Mouse (Mus musculus) spleen, adult 12 weeks (tissue): ENCODE measurements around the gene Zfand6.

Experiments used
- DNase-seq: peaks from one replicate; pipeline ENCODE4 v3.0.0; 2022; ENCODE audit warnings: low spot score

Zfand6 gene

GRCm38 (mm10) chr7:84689251-84690100 is at the start of gene Zfand6:
Gene Zfand6 (minus strand): TSS chr7:84689959.
- peak; percentile 98 for DNase-seq

DNA sequence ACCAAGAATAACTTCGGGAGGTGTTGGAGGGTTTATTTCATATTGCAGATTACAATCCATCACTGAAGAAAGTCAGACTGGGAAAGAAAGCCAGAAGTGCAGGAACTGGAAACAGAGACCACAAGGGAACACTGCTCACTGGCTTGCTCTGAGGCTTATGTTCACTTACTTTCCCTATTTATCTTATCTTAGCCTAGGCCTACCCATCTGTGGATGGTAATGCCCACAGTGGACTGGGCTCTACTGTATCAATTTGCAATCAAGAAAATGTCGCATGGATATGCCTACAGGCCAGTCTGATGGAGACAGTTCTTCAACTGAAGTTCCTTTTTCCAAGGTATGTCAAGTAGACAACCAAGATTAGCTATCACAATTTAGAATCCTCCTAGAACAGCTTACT is 47.0 kb upstream of the Zfand6 start:
- DNase-seq: no peak

- no peak for DNase-seq
Measured at GRCm38 (mm10) chr7:84733038-84733437, 43.3 kb upstream of the Zfand6 start.

DNA sequence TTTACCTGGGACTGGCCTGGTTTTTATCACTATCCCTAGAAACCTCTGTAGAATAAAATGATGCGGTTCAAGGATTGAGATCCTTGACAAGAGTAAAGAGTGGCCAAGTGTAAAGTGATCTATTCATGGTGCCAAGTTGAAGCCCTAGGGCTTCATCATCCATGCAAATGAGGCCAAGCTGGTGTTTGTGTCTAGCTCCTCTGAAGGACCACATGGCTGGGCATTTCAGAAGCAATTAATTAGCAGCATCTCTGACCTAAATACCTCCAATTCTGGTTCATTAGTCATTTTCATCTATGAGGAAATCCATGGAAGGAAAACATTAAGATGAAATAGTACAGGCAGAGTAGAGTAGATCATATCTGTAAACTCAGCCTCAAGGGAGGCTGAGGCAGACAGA is 42.3 kb upstream of the Zfand6 start:
- no peak for DNase-seq

DNA sequence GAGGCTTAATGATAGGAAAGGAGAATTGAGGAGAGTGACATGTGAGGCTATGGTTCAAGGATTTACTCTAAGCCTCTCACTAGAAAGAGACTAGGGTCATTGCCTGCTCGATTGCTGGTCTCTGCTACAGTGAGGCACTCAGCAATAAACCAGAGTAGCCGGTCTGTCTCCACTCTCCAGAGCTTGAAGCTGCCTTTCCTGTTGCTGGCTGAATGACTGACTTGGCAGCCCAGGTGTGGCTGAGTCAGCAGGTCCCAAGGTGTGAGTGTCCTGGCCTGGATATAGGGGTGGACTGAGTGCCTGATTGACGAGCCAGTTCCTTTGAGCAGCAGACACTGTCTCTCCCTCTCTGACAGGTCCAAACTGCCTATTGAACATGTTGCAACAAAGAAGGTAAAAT is 41.3 kb upstream of the Zfand6 start:
- DNase-seq: no peak

GRCm38 (mm10) chr7:84722804-84723459 is 33.2 kb upstream of the Zfand6 start:
- peak; percentile 67 for DNase-seq

- no peak for DNase-seq
Measured at GRCm38 (mm10) chr7:84710287-84710958, 20.7 kb upstream of the Zfand6 start.

GRCm38 (mm10) chr7:84706877-84707276 is 17.1 kb upstream of the Zfand6 start:
- no peak for DNase-seq

DNA sequence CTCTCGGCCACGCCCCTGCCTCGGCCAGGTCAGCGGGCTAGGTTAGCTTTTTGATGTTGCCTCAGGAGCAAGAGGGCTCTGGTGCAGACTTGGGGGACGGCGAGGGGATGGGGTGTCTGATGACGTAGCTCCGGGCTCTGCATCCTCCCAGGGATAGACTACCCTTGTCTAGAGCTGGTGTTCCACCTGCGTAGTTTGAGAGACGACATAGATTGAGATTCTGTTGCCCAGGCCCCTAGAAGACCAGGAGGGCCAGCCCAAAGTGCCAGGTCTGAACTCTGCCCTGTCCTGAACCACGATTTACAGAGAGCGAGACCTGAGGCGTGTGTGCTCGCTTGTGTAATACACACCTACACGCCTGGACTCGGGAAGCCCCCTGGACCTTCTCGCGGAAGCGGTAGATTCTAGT is 346 bp upstream of the Zfand6 start:
- no peak for DNase-seq

DNA sequence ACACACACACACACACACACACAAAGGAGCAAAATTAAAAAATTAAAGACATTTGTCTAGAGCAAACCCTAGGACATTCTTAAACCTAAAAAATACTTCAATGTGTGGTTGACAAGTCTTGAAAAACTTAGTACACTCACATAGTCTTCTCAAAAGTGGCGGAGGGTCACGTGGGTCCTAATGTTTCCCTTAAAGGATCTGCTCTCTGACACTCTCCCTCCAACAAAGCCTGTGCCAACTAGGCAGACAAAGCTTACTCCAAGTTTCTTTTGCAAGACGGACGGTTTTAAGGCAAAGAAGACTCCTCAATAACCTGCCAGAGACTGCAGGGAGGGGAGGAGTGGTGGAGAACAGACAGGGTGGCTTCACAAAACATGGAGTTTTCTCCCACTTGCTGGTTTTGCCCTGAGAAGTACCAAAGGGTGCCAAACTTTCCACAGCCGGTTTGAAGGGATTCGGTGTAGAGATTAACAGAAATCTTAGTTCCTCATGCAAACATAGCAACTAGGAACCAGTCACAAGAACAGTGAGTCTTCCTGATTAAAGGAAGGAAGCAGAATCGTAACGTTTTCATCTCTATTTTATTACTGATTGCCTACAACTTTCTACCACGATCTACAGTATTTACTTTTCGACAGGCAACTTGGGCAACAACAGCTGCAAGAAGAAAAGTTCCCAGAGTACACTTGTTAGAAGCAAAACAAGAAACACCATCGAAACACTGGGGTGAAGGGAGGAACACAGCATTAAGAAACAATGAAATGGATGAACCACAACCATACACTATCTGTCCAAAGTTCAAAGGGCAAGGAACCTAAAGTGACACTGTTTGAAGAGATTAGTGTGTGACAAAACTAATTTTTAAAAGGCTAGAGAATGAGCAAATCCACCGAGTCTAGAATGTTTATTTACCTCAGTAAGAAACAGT is 1.8 kb downstream of the Zfand6 start:
- peak; percentile 4 for DNase-seq

GRCm38 (mm10) chr7:84686380-84686779 is 3.4 kb downstream of the Zfand6 start:
- no peak for DNase-seq

GRCm38 (mm10) chr7:84684675-84685074 is 5.1 kb downstream of the Zfand6 start:
- no peak for DNase-seq

- DNase-seq: no peak
Measured at GRCm38 (mm10) chr7:84681558-84681957, 8.2 kb downstream of the Zfand6 start.

- no peak for DNase-seq
Measured at GRCm38 (mm10) chr7:84680931-84681330, 8.8 kb downstream of the Zfand6 start.

DNA sequence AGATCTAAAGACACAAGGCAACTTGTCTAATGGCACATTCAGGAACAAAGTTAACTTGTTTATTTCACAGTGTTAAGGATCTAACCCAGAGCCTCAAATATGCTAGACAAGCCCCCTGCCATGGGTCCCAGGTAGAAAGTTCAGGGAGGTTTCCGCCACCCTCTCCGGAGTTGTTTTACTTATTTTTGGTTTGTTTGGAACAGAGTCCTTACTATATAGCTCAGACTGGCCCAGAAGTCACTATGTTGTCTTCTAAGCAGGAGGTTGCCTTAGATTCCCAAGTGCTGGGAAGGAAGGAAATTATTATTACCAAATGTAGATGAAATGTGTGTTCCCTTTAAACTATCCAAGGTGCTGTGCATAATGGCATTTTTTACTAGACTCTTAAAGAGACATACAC is 9.7 kb downstream of the Zfand6 start:
- DNase-seq: no peak

DNA sequence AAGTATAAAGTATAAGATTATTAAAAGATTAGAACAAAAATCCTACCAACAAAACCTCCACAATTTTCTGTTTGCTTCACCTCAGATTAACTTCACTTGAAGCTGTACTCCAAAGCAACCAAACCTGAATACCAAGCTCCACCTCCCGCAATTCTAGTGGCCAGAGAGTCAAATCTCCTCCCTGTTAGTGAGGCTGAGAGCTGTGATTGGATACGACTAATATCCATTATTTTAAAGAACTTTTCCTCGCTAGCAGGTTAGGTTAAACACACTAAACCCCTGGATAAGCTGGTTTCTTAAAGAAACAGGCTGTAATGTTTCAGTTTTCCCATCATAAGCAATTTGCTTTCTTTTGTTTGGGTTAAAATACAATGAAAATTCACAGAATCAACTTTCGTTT is 10.5 kb downstream of the Zfand6 start:
- DNase-seq: peak; percentile 40

- no peak for DNase-seq
Measured at GRCm38 (mm10) chr7:84673103-84673502, 16.7 kb downstream of the Zfand6 start.

GRCm38 (mm10) chr7:84669554-84670152 is 20.1 kb downstream of the Zfand6 start:
- DNase-seq: no peak

DNA sequence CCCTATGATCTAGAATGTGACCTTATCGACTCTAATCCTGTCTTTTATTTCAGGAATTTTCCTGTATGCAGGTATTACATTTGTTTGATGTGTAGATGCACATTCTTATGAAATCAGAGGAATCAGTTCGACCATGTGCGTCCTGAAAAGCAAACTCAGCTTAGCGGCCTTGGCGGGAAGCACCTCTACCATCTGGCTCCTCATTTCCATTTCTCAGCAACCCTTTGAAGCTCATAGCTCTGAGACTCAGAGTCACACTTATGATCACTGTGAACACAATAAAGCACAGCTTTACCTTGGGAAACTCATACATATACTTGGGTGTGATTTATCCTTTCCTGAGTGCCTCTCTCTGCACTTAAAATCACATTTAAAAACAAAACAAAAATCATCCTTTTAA is 21.8 kb downstream of the Zfand6 start:
- DNase-seq: no peak

DNA sequence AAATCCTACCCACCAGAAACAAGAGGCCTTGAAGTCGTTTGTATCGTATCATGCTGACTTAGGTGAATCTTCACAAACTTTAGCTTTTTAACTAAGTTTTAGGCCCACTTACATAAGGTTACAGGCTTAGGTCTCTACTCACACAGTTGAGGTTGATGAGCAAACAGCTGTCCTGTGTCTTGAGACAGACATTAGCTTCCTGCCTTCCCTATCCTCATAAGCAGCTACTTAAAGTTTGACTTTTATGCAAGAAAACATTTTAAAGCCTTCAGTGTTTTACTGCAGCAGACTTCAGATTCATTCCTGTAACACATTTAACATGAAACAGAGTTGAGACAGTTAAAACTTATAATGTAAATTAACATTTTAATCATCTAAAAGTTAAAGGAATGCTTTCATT is 37.0 kb downstream of the Zfand6 start:
- DNase-seq: no peak

GRCm38 (mm10) chr7:84651987-84652321 is 37.8 kb downstream of the Zfand6 start:
- no peak for DNase-seq
